Mouse (Mus musculus) CH12F3 (cell line): ENCODE measurements around the gene Kifc1.

ENCODE experiments used
- in situ Hi-C: fragments of 300-500 bp; cut with MboI; formaldehyde crosslinking; loops from 2 replicates; pipeline ENCODE4 v1.14.3; 2020; ENCODE audit warnings: low sequenced_read_pairs

The Kifc1 gene

DNA sequence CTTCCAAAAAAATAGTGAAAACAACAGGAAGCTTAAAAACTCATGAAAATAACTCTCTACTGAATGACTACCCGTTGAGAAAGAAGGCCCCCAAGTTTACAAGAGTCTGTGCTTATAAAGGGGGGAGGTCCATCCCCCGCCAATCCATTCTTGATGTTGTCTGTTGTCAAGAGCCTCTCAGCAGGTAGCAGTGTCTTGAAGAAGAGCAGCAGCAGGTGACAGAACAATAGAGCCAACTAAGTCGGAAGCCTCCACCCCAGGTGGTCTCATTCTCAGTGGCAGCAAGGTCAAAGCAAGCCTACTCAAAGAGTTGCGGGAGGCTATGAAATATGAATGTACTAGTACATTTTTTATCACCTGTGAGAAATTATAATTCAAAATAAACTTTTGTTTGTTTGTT is 32.6 kb downstream of the Kifc1 start:
- in situ Hi-C loops, result no loop called here

DNA sequence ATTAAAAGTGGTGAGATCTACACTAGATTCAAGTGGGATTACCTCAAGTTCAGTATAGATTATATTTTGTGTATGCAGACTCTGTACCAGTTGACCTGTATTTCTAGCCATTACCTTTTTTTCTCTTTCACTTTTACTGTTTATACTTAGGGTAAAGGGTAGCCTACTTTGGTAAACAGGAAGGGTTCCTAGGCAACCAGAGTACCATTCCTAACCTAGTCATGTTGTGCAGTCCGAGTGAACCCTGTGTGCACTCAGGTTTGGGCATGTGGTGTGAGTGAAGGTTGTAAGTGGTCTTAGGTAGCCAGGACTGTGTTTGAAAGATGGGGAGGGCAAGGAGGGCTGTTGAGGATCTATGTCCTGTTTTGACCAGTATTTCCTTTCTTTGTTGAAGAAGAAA is 39.1 kb downstream of the Kifc1 start:
- in situ Hi-C loops, result no loop called here

DNA sequence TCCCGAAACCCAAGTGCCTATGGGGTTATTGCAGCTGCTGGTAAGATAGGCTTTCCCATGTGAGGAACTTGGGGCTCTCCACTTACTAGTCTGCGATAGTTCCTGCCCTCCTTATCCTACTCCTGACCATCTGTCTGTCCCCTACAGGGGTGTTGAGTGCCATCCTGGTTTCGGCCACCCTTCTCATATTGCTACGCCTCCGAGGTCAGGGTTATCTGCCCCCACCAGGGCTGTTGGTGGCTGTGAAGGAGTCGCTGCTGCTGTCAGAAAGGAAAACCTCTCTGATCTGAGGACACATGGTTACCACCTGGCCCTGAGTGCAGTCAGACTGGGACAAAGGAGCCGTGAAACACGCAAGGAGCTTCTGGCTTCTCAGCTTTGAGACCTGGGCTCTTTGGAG is 42.3 kb downstream of the Kifc1 start:
- in situ Hi-C loops, result no loop called here

DNA sequence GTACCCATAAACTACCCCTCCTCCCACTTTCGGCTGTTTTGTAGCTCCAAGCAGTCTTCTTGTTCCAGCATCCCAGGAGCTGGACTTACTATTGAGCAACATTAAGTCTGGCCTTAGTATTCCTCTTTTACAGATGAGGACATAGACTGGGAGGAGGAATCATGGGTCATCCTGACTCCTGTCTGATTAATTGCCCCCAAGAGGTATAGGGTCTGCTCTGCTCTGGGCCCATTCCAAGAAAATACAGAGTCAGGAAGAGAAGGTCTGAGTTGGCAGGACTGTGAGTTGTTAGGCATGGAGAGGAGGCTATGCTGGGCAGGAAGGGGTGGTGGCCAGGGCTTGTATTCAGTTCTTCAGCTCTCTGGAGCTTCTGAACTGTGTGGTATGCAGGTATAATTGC is 46.3 kb downstream of the Kifc1 start:
- in situ Hi-C loops, result no loop called here

DNA sequence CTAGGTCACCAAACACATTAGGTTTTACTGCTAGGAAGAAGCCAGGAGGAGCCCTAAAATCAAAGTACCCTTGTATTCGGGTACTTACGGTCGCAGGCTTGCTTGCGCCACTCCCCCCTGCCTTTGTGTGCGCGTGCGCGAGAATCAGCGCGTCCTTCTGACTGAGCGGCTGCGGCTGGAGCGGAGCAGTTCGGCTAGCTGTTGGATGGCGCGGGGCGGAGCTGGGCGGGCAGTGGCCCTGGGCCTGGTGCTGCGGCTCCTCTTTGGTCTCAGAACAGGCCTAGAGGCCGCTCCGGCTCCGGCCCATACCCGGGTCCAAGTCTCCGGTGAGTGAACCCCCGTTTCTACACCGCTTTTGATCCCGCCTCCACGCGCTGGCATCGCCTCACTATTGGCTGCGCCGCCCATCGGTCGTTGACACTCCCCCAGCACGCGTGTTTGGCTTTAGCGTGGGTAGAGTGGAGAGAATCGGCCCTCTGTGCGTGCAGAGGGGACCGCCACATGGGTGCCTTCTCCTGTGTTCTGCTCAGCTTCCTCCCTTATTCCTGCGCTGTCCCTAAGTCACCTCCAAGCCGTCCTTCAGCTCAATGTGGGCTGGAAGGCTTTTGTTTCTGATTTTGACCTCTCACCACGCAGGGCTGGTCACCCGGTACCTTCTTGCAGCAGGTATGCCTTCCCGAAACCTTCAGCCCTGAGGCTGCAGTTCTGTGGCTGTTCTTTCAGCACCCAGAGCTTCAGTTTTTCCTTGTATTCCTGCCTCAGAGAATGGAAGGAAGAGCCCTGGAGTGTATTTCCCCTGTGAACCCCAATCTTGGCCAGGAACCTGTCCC is 47.3 kb downstream of the Kifc1 start, which contains the start of gene Cd320:
Cd320 (plus strand) TSS at position 126 of the 830 bp plus-strand sequence.
- in situ Hi-C loops, result no loop called here

DNA sequence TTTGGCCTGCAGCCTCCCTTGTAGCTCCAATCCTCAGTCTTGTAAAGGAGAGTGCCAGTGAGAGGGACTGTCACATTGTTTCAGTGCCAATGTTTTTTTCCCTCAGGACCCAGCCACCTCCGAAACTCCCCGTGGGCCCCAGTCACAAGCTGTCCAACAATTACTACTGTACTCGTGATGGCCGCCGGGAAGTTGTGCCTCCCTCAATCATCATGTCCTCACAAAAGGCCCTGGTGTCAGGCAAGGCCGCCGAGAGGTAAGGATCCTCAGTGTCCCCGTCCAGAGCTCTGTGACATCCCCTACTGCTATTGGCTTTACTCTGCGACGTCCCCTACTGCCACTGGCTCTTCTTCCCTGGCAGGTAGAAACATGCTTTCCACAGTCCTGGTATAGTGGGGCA is 60.9 kb downstream of the Kifc1 start:
- in situ Hi-C loops, result no loop called here

DNA sequence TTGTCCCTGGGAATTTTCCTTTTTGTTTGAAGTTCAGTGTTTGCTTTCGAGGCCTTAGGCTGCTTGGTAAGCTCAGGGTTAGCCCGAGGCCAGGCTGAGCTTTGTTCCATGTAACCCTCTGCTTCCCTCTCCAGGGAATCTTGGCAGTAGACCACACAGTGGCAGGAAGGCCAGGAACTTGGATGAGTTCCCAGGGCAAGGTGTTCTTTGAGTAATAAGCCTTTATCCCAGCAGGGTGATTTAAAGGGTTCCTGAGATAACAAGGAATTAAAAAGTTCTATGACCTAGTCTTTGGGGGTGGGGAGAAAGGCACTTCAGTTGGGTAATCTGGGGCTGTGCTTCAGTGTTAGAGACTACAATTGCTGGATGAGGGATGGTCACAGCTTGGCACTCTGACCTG is 61.6 kb downstream of the Kifc1 start:
- in situ Hi-C loops, result no loop called here

DNA sequence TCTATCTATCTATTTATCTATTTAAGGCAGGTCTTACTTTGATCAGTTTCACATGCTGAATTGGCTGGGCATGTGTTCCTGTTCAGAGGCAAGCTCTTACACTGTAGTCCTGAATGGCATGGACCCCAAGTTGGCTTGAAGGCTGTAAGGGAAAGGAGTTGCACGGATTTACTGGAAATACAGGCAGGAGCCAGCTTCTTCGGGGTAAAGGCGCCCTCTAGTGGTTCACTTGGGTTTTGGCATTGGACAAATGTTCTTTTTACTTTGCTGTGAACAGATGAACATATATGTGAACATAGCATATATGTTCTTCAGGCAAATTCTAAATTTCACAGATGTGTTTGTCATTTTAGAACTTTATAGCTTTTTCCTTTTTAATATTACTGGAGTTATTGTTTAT is 63.6 kb downstream of the Kifc1 start:
- in situ Hi-C loops, result no loop called here
